Mouse (Mus musculus) liver, adult 2 months (tissue): Measurements from ENCODE around the gene Mcf2l.

ENCODE experiments used
- CTCF ChIP-seq: fragments of 200-500 bp; IDR thresholded peaks from 2 replicates; pipeline ENCODE4 v1.5.1; 2011; ENCODE audit warnings: low read depth, low read length, control low read depth
- POLR2A ChIP-seq: fragments of 200-500 bp; IDR thresholded peaks from 2 replicates; pipeline ENCODE4 v1.6.1; 2011; ENCODE audit warnings: low read length, control low read depth; ENCODE audit not compliant: insufficient read depth; ENCODE audit errors: extremely low read depth

DNA sequence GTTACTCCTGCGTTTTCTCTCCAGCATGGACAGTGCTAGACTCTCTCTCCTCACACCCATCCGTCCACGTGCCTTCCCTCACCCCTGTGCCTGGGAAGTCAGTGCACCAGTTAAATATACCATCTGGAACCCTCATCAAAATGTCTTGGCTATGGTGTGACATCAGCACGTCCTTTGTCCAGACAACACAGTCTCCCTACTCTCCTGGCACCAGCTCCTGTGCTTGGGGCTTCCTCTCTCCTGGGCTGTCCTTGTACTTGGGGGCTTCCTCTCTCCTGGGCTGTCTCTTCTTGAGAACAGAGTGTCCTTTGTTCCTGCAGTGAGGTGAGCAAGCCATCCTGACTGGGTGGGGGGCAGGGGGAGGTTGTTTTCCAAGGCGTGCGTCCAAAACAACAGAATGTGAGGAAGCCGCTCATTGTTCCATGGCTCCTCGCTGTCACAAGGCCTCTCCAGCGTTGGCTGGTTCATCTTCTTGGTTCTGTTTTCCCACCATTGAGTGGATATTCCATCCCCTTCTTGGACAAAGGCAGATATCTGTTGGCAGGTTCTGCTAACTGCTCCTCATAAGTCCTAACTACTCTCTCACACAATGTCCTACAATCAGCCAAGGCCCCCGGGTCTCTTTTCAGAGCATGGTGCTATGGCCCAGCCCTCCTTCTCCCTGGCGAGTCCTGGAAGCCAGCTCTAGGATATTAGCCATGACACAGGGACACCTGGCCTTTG is 32.2 kb downstream of the Mcf2l start:
- TF ChIP-seq CTCF (no peak), POLR2A (no peak)
